Mouse (Mus musculus): ENCODE results near the gene Gm13287. TPM values are rescaled to one million over a fixed set of nuclear protein-coding genes. Genes with fewer than 3 reads are reported as not detected.
A peak's percentile ranks its signal among the peaks of the same experiment; 100 is the strongest.
"Not testable (repeated sequence)": the region's sequence is repeated elsewhere in the genome, so short reads cannot be mapped to it uniquely, and the experiment has no call there.

Gene Gm13287
- polyA plus RNA-seq, 1 experiment from 2014 or later: not detected

DNA sequence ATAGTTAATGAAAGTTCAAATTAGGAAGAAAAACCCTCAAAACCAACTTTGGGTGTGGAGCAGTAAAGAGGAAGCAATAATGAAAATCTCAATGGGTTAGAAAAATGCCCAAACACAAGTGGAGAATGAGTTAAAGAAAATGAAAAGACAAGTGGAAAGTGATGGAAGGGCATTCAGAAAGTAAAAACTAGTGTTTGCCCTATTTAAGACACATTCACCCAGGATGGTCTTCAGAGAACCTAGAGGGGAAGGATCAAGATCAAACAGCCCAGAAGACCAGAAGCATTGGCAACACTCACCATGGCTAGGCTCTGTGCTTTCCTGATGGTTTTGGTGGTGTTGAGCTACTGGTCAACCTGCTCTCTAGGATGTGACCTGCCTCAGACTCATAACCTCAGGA, 24.1 kb downstream of the Gm13287 start, which contains the start of gene Ifna6:
Gene Ifna6 (plus strand): TSS at position 301 of the 400 bp plus-strand sequence.
- not testable (repeated sequence) for H3K36me3 ChIP-seq (ENCODE audit: control insufficient read depth, insufficient read depth); H3K27me3 ChIP-seq (replicated peaks; ENCODE audit: control insufficient read depth, insufficient read depth, low read length); H3K9me3 ChIP-seq (ENCODE audit: control insufficient read depth, low read length); H3K9ac ChIP-seq (replicated peaks; ENCODE audit: low read depth, low read length); H3K4me1 ChIP-seq (replicated peaks; ENCODE audit: control insufficient read depth, insufficient read depth, low read length); H3K4me2 ChIP-seq (ENCODE audit: low read length); H3K4me3 ChIP-seq (replicated peaks; ENCODE audit: low read length); ATAC-seq; H3K27ac ChIP-seq (ENCODE audit: low read length)

DNA sequence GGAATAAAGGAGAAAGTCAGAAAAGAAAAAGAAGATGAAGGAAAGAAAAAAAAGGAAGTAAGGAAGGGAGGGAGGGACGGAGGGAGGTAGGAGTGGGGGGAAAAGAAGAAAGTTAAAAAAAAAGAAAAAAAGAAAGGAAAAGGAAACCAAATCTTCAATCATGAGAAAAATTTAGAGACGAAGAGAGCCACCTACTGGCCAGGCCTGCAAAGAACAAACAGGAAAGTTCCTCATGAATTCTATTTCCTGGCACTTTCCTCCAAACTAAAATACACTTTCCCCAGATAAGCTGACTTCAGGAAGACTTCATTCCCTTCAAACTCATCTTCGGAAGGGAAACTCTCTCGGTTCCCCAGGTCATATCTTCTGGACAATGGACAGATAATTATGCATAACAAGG, 27.5 kb downstream of the Gm13287 start:
- 29% methylated on average over 4 of the region's 4 CpGs for WGBS
- Histone ChIP-seq H3K4me2 (ENCODE audit: low read length) (no peak overlapping the region), H3K27me3 (replicated peaks; ENCODE audit: control insufficient read depth, insufficient read depth, low read length) (no peaks in the 10 kb centered on the region), H3K27ac (ENCODE audit: low read length) (no peak overlapping the region), H3K9me3 (ENCODE audit: control insufficient read depth, low read length) (no peaks in the 10 kb centered on the region), H3K9ac (replicated peaks; ENCODE audit: low read depth, low read length) (no peak overlapping the region), H3K4me3 (replicated peaks; ENCODE audit: low read length) (no peak overlapping the region), H3K36me3 (ENCODE audit: control insufficient read depth, insufficient read depth) (no peaks in the 10 kb centered on the region), H3K4me1 (replicated peaks; ENCODE audit: control insufficient read depth, insufficient read depth, low read length) (no peaks in the 10 kb centered on the region)
- no peak for ATAC-seq

DNA sequence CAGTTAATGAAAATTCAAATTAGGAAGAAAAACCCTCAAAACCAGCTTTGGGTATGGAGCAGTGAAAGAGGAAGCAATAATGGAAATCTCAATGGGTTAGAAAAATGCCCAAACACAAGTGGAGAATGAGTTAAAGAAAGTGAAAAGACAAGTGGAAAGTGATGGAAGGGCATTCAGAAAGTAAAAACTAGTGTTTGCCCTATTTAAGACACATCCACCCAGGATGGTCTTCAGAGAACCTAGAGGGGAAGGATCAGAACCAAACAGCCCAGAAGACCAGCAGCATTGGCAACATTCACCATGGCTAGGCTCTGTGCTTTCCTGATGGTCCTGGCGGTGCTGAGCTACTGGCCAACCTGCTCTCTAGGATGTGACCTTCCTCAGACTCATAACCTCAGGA, 32.2 kb downstream of the Gm13287 start, which contains the start of gene Ifna5:
Gene Ifna5 (plus strand): TSS at position 301 of the 400 bp plus-strand sequence.
- not testable (repeated sequence) for H3K9ac ChIP-seq (replicated peaks; ENCODE audit: low read depth, low read length); H3K36me3 ChIP-seq (ENCODE audit: control insufficient read depth, insufficient read depth); H3K4me3 ChIP-seq (replicated peaks; ENCODE audit: low read length); ATAC-seq; H3K4me1 ChIP-seq (replicated peaks; ENCODE audit: control insufficient read depth, insufficient read depth, low read length); H3K4me2 ChIP-seq (ENCODE audit: low read length); H3K9me3 ChIP-seq (ENCODE audit: control insufficient read depth, low read length); H3K27ac ChIP-seq (ENCODE audit: low read length); H3K27me3 ChIP-seq (replicated peaks; ENCODE audit: control insufficient read depth, insufficient read depth, low read length)
- WGBS: 78% methylated on average over 1 of the region's 1 CpGs

DNA sequence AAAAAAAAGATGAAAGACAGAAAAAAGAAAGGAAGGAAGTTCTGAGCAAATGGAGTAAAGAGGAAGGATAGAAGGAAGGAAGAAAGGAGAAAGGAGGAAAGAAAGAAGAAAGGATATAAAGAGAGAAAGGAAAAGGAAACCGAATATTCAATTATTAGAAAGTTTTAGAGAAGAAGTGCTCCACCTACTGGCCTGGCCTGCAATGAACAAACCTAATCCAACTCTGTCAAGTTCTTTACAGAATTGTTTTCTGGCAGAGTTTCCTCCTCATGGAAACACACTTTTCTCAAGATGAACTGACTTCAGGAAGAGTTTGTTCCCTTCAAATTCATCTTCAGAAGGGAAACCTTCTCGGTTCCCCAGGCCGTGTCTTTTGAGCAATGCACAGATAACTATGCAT, 35.8 kb downstream of the Gm13287 start:
- no peak overlapping the region for H3K4me3 ChIP-seq (replicated peaks; ENCODE audit: low read length)
- H3K4me1 ChIP-seq (replicated peaks; ENCODE audit: control insufficient read depth, insufficient read depth, low read length): no peaks in the 10 kb centered on the region
- no peak overlapping the region for H3K4me2 ChIP-seq (ENCODE audit: low read length)
- H3K9ac ChIP-seq (replicated peaks; ENCODE audit: low read depth, low read length): no peak overlapping the region
- no peak for ATAC-seq
- H3K36me3 ChIP-seq (ENCODE audit: control insufficient read depth, insufficient read depth): no peaks in the 10 kb centered on the region
- no peaks in the 10 kb centered on the region for H3K27me3 ChIP-seq (replicated peaks; ENCODE audit: control insufficient read depth, insufficient read depth, low read length)
- 44% methylated on average over 3 of the region's 3 CpGs for WGBS
- no peaks in the 10 kb centered on the region for H3K9me3 ChIP-seq (ENCODE audit: control insufficient read depth, low read length)
- no peak overlapping the region for H3K27ac ChIP-seq (ENCODE audit: low read length)

DNA sequence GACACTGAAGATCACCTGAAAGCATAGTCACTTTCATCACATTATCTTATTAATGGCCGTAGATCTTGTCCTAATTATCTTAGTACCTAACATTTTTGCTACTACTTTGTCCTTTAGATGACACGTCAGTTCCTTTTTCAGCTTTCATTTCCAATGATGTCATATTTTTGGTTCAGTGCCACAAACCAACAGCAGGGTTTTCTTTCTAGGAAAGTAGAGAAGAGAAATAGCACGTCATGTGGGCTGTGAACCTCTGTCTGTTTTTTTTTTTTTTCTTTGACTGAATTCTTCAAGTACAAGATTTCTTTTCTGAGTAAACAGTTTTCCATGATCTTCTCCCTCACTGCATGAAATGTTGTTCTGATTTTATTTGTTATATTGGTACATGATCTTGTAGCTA, 37.0 kb downstream of the Gm13287 start:
- Histone ChIP-seq H3K36me3 (ENCODE audit: control insufficient read depth, insufficient read depth) (no peaks in the 10 kb centered on the region), H3K9me3 (ENCODE audit: control insufficient read depth, low read length) (no peaks in the 10 kb centered on the region), H3K27ac (ENCODE audit: low read length) (no peak overlapping the region), H3K4me3 (replicated peaks; ENCODE audit: low read length) (no peak overlapping the region), H3K9ac (replicated peaks; ENCODE audit: low read depth, low read length) (no peak overlapping the region), H3K27me3 (replicated peaks; ENCODE audit: control insufficient read depth, insufficient read depth, low read length) (no peaks in the 10 kb centered on the region), H3K4me2 (ENCODE audit: low read length) (no peak overlapping the region), H3K4me1 (replicated peaks; ENCODE audit: control insufficient read depth, insufficient read depth, low read length) (no peaks in the 10 kb centered on the region)
- WGBS: 68% methylated on average over 3 of the region's 3 CpGs
- no peak for ATAC-seq

DNA sequence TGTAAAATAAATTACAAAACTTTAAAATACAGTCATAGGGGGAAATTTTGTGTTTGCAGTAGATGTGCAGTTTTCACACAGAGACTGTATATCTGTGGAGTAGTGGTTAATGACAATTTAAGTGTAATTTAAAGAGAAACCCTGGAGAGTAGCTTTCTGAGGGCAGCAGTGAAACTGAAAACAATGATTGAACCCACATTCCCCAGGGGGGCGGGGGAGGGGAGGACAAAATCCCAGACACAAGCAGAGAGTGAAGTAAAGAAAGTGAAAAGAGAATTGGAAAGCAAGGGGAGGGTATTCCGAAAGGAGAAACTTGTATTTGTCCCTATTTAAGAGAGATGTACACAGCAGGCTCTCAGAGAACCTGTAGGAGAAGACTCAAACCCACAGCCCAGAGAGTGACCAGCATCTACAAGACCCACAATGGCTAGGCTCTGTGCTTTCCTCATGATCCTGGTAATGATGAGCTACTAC, 38.4 kb downstream of the Gm13287 start, which contains the start of gene Ifna4:
Gene Ifna4 (plus strand): TSS at position 424 of the 474 bp plus-strand sequence.
- H3K36me3 ChIP-seq (ENCODE audit: control insufficient read depth, insufficient read depth): no peaks in the 10 kb centered on the region
- 29% methylated on average over 2 of the region's 2 CpGs for WGBS
- H3K4me2 ChIP-seq (ENCODE audit: low read length): no peak within 1 kb of the TSS
- no peak within 1 kb of the TSS for H3K9ac ChIP-seq (replicated peaks; ENCODE audit: low read depth, low read length)
- H3K4me3 ChIP-seq (replicated peaks; ENCODE audit: low read length): no peak within 1 kb of the TSS
- no peak within 1 kb of the TSS for H3K27ac ChIP-seq (ENCODE audit: low read length)
- ATAC-seq: no peak
- H3K9me3 ChIP-seq (ENCODE audit: control insufficient read depth, low read length): no peaks in the 10 kb centered on the region
- no peaks in the 10 kb centered on the region for H3K4me1 ChIP-seq (replicated peaks; ENCODE audit: control insufficient read depth, insufficient read depth, low read length)
- H3K27me3 ChIP-seq (replicated peaks; ENCODE audit: control insufficient read depth, insufficient read depth, low read length): no peaks in the 10 kb centered on the region

DNA sequence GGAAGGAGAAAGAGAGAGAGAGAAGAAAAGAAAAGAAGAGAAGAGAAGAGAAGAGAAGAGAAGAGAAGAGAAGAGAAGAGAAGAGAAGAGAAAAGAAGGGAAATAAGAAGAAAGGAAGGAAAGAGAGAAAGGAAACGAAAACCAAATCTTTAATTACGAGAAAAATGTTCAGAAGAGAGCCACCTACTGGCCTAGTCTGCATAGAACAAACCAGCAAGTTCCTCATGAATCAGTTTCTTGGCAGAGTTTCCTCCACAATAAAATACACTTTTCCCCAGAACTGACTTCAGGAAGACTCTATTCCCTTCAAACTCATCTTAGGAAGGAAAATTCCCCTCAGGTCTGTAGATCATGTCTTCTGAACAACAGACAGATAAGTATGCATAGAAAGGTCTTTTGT, 42.3 kb downstream of the Gm13287 start:
- no peak overlapping the region for H3K4me2 ChIP-seq (ENCODE audit: low read length)
- no peak overlapping the region for H3K9ac ChIP-seq (replicated peaks; ENCODE audit: low read depth, low read length)
- no peaks in the 10 kb centered on the region for H3K36me3 ChIP-seq (ENCODE audit: control insufficient read depth, insufficient read depth)
- H3K4me3 ChIP-seq (replicated peaks; ENCODE audit: low read length): no peak overlapping the region
- ATAC-seq: no peak
- no peak overlapping the region for H3K27ac ChIP-seq (ENCODE audit: low read length)
- WGBS: 46% methylated on average over 2 of the region's 2 CpGs
- H3K27me3 ChIP-seq (replicated peaks; ENCODE audit: control insufficient read depth, insufficient read depth, low read length): no peaks in the 10 kb centered on the region
- H3K4me1 ChIP-seq (replicated peaks; ENCODE audit: control insufficient read depth, insufficient read depth, low read length): no peaks in the 10 kb centered on the region
- H3K9me3 ChIP-seq (ENCODE audit: control insufficient read depth, low read length): no peaks in the 10 kb centered on the region

DNA sequence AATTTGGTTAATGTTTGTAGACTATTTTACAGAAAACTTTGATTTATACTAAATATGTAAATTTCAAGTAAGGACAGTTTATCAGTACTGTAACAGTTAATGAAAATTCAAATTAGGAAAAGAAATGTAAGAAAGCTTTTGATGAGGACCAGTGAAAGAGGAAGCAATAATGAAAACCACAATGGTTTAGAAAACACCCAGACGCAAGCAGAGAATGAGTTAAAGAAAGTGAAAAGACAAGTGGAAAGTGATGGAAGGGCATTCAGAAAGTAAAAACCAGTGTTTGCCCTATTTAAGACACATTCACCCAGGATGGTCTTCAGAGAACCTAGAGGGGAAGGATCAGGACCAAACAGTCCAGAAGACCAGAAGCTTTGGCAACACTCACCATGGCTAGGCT, 46.6 kb downstream of the Gm13287 start, which contains the start of gene Ifna1:
Gene Ifna1 (plus strand): TSS at position 390 of the 400 bp plus-strand sequence.
- H3K9ac ChIP-seq (replicated peaks; ENCODE audit: low read depth, low read length): no peak within 1 kb of the TSS
- no peak within 1 kb of the TSS for H3K4me2 ChIP-seq (ENCODE audit: low read length)
- no peaks in the 10 kb centered on the region for H3K27me3 ChIP-seq (replicated peaks; ENCODE audit: control insufficient read depth, insufficient read depth, low read length)
- H3K27ac ChIP-seq (ENCODE audit: low read length): no peak within 1 kb of the TSS
- no peaks in the 10 kb centered on the region for H3K36me3 ChIP-seq (ENCODE audit: control insufficient read depth, insufficient read depth)
- peaks cover 5% of the 10 kb centered on the region for H3K4me1 ChIP-seq (replicated peaks; ENCODE audit: control insufficient read depth, insufficient read depth, low read length)
- no peaks in the 10 kb centered on the region for H3K9me3 ChIP-seq (ENCODE audit: control insufficient read depth, low read length)
- ATAC-seq: no peak
- WGBS: 33% methylated on average over 1 of the region's 1 CpGs
- no peak within 1 kb of the TSS for H3K4me3 ChIP-seq (replicated peaks; ENCODE audit: low read length)

DNA sequence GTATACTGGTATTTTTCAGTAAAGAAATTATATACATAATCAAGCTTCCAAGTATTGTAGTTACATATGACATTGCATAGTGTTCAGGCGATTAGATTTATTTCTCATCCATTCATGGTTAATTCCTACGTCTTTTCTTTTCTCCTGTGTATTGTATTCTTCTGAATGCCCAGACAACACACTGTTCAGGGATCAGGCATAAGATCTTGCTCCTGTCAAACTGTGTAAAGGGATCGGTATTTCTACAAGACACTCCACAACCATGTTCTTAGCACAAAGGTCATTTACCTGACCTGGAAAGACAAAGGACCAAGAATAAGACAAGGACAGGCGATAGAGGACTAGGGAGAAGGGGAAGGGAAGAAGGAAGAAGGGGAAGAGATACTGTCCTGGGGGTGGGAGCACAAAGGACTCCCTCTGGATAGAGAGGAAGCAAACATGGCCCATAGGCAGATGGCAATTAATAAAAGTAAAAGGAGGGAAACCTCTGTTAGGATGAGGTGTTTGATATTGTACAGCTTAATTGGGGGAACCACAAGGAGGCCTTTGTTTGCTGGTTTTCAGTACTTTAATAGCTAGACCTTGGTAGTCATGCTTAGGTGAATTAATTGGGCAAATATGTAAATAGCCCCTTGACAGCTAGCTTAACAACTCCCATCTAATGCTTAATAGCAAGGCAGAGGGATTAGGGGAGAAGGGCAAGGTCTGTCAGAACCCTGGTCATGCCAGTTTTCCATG, 48.1 kb downstream of the Gm13287 start:
- no peak overlapping the region for H3K27ac ChIP-seq (ENCODE audit: low read length)
- WGBS: 12% methylated on average over 4 of the region's 4 CpGs
- H3K4me3 ChIP-seq (replicated peaks; ENCODE audit: low read length): no peak overlapping the region
- H3K4me1 ChIP-seq (replicated peaks; ENCODE audit: control insufficient read depth, insufficient read depth, low read length): peaks cover 5% of the 10 kb centered on the region
- no peaks in the 10 kb centered on the region for H3K9me3 ChIP-seq (ENCODE audit: control insufficient read depth, low read length)
- H3K36me3 ChIP-seq (ENCODE audit: control insufficient read depth, insufficient read depth): no peaks in the 10 kb centered on the region
- H3K4me2 ChIP-seq (ENCODE audit: low read length): no peak overlapping the region
- H3K27me3 ChIP-seq (replicated peaks; ENCODE audit: control insufficient read depth, insufficient read depth, low read length): no peaks in the 10 kb centered on the region
- H3K9ac ChIP-seq (replicated peaks; ENCODE audit: low read depth, low read length): no peak overlapping the region
- peak; percentile 50; the same call in 1 of the 2 replicates for ATAC-seq

Measured in forebrain, embryonic 16.5 days (tissue).